Mouse (Mus musculus) cerebellum, adult 2 months (tissue): ENCODE data around the gene Efnb1. TPM values are rescaled to one million over a fixed set of nuclear protein-coding genes. Genes with fewer than 3 reads are reported as not detected.
"Not testable (repeated sequence)": the region's sequence is repeated elsewhere in the genome, so short reads cannot be mapped to it uniquely, and the experiment has no call there.

Experiments used
- DNase-seq, 2 experiments: peaks; one replicate each; pipeline ENCODE4 v3.0.0; 2021
- H3K27ac ChIP-seq: fragments of 200-500 bp; 2 replicates; pipeline ENCODE4 v1.5.1; 2012; ENCODE audit warnings: low read length, control low read depth, inconsistent platforms; ENCODE audit not compliant: insufficient read depth
- H3K27me3 ChIP-seq: fragments of 200-500 bp; 2 replicates; pipeline ENCODE4 v1.6.1; 2012; ENCODE audit warnings: inconsistent platforms, mild to moderate bottlenecking, low read length, moderate library complexity; ENCODE audit not compliant: control insufficient read depth, insufficient read depth
- H3K4me1 ChIP-seq: fragments of 200-500 bp; 2 replicates; pipeline ENCODE4 v1.6.1; 2011; ENCODE audit warnings: low read length; ENCODE audit not compliant: control insufficient read depth, insufficient read depth
- H3K4me3 ChIP-seq: fragments of 200-500 bp; replicated peaks from 2 replicates; pipeline ENCODE3; 2011; ENCODE audit warnings: mild to moderate bottlenecking, low read depth, low read length, control low read depth; ENCODE audit not compliant: insufficient read depth
- CTCF ChIP-seq: fragments of 200-500 bp; IDR thresholded peaks from 2 replicates; pipeline ENCODE4 v1.5.1; 2011; ENCODE audit warnings: low read depth, mild to moderate bottlenecking, control low read depth, low read length, moderate library complexity, borderline replicate concordance; ENCODE audit not compliant: insufficient read depth
- POLR2A ChIP-seq: fragments of 200-500 bp; IDR thresholded peaks from 2 replicates; pipeline ENCODE4 v1.6.1; 2011; ENCODE audit warnings: low read length, control low read depth, borderline replicate concordance; ENCODE audit not compliant: insufficient read depth
- WGBS: fragments of 180-500 bp; shearing (Covaris S2); methylation state at CpG from one replicate; pipeline ENCODE4 v1.1.7; 2018; 5-methylcytosine and 5-hydroxymethylcytosine counted together
- polyA plus RNA-seq: library from polyadenylated mRNA; depleted of rRNA; stranded (reverse); fragments of >200 nt; gene quantifications from 2 replicates; pipeline ENCODE4 v1.2.3, GENCODE M21; 2012; rRNA removed

Gene Efnb1
- polyA plus RNA-seq = 4.6 and 5.3 TPM in 2 replicates

- H3K4me1 ChIP-seq = no peaks in the 10 kb centered on the region
- peak; percentile 83 to 87 for DNase-seq
- WGBS = 14% methylated on average over 35 of the region's 35 CpGs
Observed at GRCm38 (mm10) chrX:99135523-99136258, at the start of gene Efnb1. TSS of gene Efnb1 (plus strand) at chrX:99136130.

GRCm38 (mm10) chrX:99092704-99093103 lies 43.2 kb upstream of the Efnb1 start:
- Histone ChIP-seq H3K4me3 (no peak overlapping the region), H3K4me1 (no peaks in the 10 kb centered on the region), H3K27me3 (no peaks in the 10 kb centered on the region), H3K27ac (no peak overlapping the region)
- WGBS = 64% methylated on average over 2 of the region's 2 CpGs
- no peak for DNase-seq
- no peak for TF ChIP-seq POLR2A
- no peak for TF ChIP-seq CTCF

More at GRCm38 (mm10) chrX:99135523-99136258, at the start of gene Efnb1:
- Histone ChIP-seq H3K4me3 (peak within 1 kb of the TSS; percentile 64), H3K27me3 (no peaks in the 10 kb centered on the region), H3K27ac (no peak within 1 kb of the TSS)
- TF ChIP-seq POLR2A (peak; percentile 62; the same call in 1 of the 2 replicates), CTCF (no peak)

- H3K4me3 ChIP-seq, DNase-seq, H3K27ac ChIP-seq, H3K4me1 ChIP-seq, H3K27me3 ChIP-seq: not testable (repeated sequence)
- 58% methylated on average over 7 of the region's 10 CpGs for WGBS
Observed at GRCm38 (mm10) chrX:99111088-99111724, 24.7 kb upstream of the Efnb1 start.

GRCm38 (mm10) chrX:99119510-99119909 lies 16.4 kb upstream of the Efnb1 start:
- no peaks in the 10 kb centered on the region for H3K27me3 ChIP-seq
- H3K4me3 ChIP-seq = no peak overlapping the region
- WGBS = 94% methylated on average over 5 of the region's 5 CpGs
- H3K27ac ChIP-seq = no peak overlapping the region
- TF ChIP-seq CTCF = no peak
- no peak for TF ChIP-seq POLR2A
- H3K4me1 ChIP-seq = no peaks in the 10 kb centered on the region
- DNase-seq = no peak

GRCm38 (mm10) chrX:99130059-99130458 lies 5.9 kb upstream of the Efnb1 start:
- H3K4me3 ChIP-seq = no peak overlapping the region
- WGBS = 32% methylated on average over 3 of the region's 3 CpGs
- no peak overlapping the region for H3K27ac ChIP-seq
- no peaks in the 10 kb centered on the region for H3K27me3 ChIP-seq
- no peaks in the 10 kb centered on the region for H3K4me1 ChIP-seq
- DNase-seq = peak; percentile 35 to 66
- TF ChIP-seq CTCF (peak; percentile 63), POLR2A (no peak)

- TF ChIP-seq CTCF (no peak), POLR2A (no peak)
- no peak for DNase-seq
- Histone ChIP-seq H3K4me1 (no peaks in the 10 kb centered on the region), H3K27me3 (no peaks in the 10 kb centered on the region), H3K27ac (no peak overlapping the region), H3K4me3 (no peak overlapping the region)
- 89% methylated on average over 6 of the region's 6 CpGs for WGBS
Observed at GRCm38 (mm10) chrX:99132573-99132972, 3.4 kb upstream of the Efnb1 start.

- 12% methylated on average over 14 of the region's 14 CpGs for WGBS
- peak; percentile 83 to 87 for DNase-seq
- TF ChIP-seq POLR2A (no peak), CTCF (peak; percentile 74)
- H3K27ac ChIP-seq = no peak overlapping the region
- peak overlapping the region; percentile 47 for H3K4me3 ChIP-seq
- H3K27me3 ChIP-seq = no peaks in the 10 kb centered on the region
- H3K4me1 ChIP-seq = no peaks in the 10 kb centered on the region
Observed at GRCm38 (mm10) chrX:99134891-99135290, 1.0 kb upstream of the Efnb1 start.

- TF ChIP-seq POLR2A (no peak), CTCF (no peak)
- Histone ChIP-seq H3K27me3 (no peaks in the 10 kb centered on the region), H3K4me3 (peak overlapping the region; percentile 64), H3K4me1 (no peaks in the 10 kb centered on the region), H3K27ac (no peak overlapping the region)
- 5% methylated on average over 51 of the region's 53 CpGs for WGBS
- DNase-seq = peak; percentile 17 to 47
Observed at GRCm38 (mm10) chrX:99136431-99136966, 569 bp downstream of the Efnb1 start.
